Mouse (Mus musculus): ENCODE results near the gene Nup107.

- TF ChIP-seq POLR2A (IDR thresholded peaks at IDR 0.05; ENCODE audit: borderline replicate concordance, control insufficient read depth, low read depth, low read length) (no peak), CTCF (IDR thresholded peaks at IDR 0.05; ENCODE audit: control insufficient read depth, insufficient read depth, low read length) (no peak)
Observed at GRCm38 (mm10) chr10:117818600-117818999, 26.1 kb upstream of the Nup107 start.
